Mouse (Mus musculus) kidney, postnatal 10 days (tissue): ENCODE results near the gene Mgrn1.

Experiments used
- DNase-seq: peaks from one replicate; pipeline ENCODE4 v3.0.0; 2021; ENCODE audit warnings: mixed read lengths

Gene Mgrn1

DNA sequence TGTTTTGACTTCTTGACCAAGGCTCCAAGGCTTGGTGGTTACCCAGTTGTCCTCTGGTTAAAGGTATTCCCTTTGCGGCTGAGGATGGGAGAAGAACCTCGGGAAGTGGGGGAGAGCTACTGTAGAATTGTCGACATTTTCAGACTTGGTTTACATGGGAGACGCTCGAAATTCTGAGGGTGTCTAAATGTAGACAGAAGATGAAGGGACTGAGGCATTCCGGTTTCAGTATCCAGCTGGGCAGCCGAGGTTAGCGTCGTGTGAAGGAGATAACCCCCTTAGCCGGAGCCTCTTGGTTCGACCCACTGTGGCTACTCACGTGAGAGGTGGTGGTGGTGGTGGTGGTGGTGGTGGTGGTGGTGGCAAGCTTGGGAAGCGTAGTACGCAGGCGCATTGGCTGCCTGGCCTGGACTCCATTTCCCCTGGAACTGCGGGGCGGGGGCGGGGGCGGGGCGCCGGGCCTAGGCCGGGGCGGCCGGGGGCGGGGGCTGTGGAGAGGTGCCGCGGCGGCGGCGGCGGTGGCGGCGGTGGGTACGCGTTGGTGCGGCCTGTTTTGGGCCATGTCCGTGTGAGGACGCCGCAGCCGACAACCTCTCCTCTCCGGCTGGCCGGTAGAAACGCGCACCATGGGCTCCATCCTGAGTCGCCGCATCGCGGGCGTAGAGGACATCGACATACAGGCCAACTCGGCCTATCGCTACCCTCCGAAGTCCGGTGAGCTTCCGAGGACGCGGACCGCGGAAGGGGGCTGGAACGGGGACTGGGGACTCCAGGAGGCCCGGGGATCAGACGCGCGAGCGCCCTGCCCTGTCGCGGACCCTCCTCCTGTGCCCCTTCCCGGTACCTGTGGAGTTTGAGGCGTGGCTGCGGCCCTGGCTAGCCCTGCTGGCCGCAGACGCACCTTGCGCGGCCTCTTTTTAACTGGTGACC, at the start of gene Mgrn1:
Gene Mgrn1 (plus strand): TSS at position 490 of the 930 bp plus-strand sequence.
- DNase-seq: peak; percentile 95

DNA sequence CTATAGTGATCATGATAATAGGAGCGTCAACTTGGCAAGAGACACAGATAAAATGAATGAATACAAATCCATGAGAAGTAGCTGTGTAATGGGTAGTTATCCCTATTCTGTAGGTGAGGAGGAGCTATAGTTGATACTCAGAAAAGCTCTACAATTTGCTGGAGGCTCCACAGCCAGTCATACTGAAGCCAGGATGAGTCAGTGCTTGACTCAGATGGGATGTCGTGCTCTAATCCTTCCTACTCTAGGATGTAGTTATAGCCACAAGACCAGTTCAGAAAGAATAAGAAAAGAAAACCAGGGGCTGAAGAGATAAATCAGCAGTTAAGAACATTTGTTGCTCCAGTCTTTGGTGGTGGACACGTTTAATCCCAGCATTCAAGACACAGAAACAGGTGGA, 48.4 kb upstream of the Mgrn1 start:
- no peak for DNase-seq

- no peak for DNase-seq
Measured at GRCm38 (mm10) chr16:4839552-4839951, 46.5 kb upstream of the Mgrn1 start.

DNA sequence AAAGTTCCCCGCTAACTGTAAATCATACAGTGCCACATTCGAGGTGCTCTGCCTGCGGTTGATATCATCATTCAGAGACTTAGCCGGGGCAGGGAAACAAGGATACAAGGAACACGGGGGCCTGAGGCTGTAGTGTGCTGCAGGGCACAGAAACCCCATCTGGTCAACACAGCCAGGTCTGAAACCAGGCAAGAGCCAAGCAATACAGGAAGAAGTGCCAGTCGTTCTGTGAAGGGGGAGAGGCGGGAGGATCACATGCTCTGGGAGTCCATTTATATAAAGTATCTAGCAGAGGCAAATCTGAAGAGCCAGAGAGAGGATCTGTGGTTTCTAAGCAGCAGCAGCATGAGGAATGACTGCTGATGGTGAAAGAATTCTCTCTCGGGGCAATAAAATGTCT, 45.8 kb upstream of the Mgrn1 start:
- no peak for DNase-seq

GRCm38 (mm10) chr16:4847041-4847440, 39.0 kb upstream of the Mgrn1 start:
- no peak for DNase-seq

GRCm38 (mm10) chr16:4848090-4848489, 38.0 kb upstream of the Mgrn1 start:
- no peak for DNase-seq

DNA sequence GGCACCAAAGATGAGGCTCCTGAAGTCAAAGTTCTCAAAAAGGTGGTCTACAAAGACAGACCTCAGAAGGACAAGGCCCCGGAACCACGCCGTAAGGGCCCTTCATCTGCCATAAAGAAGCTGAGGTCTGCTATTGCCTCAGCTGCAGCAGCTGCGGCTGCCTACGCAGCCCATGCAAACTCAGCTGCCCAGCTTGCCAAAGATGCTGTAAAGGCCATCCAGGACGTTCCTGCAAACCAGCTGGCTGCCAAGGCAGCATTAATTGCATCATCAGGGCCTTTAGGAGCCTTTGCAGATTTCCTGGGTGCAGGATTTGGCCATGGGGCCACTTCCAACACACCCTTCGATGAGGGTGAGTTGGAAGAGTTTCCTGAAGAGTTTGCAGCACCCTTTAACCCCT, 35.7 kb upstream of the Mgrn1 start:
- no peak for DNase-seq

GRCm38 (mm10) chr16:4850938-4851628, 35.0 kb upstream of the Mgrn1 start:
- no peak for DNase-seq

DNA sequence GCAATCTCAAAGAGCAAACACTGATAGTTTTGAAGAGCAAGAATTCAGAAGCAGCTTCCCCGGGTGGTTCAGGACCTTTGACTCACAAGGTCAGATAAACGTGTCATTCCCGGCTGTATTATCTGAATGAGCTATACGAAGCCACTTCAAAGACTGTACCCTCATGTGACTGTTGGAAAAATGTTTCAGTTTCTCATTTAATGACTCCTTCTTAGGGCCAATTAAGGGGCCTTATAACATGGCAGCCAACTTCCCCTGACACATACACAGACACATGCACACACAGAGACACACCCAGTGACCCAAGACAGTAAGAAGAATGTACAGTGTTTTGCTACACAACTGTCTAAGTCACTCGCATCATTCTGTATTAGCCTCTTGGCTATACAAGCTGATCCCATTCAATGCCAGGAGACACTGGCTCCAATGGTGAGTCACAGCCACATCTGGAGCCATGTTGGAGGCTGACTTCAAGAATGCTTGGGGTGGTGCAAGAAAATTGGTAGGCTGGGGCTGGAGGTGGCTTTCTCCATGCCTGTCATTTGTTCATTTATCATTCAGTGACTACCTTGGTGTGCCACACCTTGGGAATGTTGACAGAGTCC, 30.9 kb upstream of the Mgrn1 start:
- DNase-seq: no peak

GRCm38 (mm10) chr16:4861392-4861791, 24.7 kb upstream of the Mgrn1 start:
- peak; percentile 58 for DNase-seq

- DNase-seq: peak; percentile 85
Measured at GRCm38 (mm10) chr16:4862863-4863483, 23.1 kb upstream of the Mgrn1 start.

- DNase-seq: no peak
Measured at GRCm38 (mm10) chr16:4863742-4864141, 22.3 kb upstream of the Mgrn1 start.

GRCm38 (mm10) chr16:4866101-4866695, 19.9 kb upstream of the Mgrn1 start:
- peak; percentile 74 for DNase-seq

GRCm38 (mm10) chr16:4870490-4870889, 15.6 kb upstream of the Mgrn1 start:
- no peak for DNase-seq

DNA sequence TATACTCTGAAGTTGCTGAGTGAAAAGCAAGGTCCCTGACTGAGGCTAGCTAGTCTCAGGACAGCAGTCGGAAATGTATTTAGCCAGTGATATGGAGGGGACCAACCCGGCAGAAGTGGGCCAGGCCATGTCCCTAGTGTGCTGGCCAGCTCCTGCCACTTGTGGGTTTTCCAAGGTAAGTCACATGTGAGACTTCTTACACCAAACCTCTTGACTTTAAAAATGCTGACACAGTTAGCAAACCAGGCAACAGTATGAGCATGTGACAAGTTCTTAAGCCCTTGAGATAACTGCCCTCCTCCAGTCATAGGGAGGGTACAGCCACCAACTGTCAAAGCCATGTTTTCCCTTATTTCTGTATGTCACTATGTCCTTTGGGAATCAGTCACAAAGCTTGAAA, 14.1 kb upstream of the Mgrn1 start:
- DNase-seq: no peak

GRCm38 (mm10) chr16:4875198-4876032, 10.6 kb upstream of the Mgrn1 start:
- no peak for DNase-seq

DNA sequence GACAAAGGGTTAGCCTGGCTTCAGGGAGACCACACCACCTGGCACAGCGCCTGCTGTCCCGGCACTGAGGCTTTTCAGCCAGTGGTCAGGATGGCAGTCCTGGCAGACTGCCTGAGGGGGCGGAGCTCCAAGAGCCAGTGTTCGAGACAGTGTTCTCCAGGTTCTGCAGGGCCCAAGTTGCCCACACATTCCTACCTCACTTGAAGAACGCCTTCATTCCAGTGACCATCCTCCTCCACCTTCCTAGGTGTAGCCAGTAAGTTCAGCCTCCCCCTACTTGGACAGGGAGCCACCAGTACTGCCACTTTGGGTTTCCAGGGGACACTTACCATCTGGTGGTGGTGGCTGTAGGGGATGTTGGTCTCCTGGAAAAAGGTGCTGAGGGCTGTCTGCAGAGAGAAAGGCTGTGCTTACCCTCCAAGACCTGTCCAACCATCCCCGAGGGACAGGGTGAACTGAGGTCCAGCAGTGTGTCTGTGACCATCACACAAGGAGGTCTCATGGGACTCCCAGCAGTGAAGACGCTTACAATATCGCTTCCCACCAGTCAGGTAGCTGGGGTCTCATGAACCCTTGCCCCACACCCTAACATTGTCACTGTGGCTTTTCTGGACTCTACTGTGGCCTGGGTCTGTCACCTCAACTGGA, 9.9 kb upstream of the Mgrn1 start:
- peak; percentile 89 for DNase-seq

DNA sequence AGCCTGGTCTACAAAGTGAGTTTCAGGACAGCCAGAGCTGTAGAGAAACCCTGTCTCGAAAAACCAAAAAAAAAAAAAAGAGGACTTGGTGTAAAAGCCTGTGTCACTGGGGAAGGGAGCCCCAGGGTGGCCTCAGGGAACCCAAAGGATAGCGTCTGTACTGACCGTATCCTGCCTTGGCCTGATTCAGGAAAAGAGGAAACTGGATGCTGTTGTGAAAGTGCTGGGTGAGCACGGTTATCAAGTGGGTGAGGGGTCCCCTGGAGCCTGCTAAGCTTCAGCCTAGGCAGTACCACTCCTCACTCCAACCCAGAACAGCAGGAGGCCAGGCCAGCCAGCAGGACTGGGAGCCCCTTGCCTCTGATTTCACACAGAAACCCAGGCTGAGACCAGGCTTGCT, 8.9 kb upstream of the Mgrn1 start:
- no peak for DNase-seq

DNA sequence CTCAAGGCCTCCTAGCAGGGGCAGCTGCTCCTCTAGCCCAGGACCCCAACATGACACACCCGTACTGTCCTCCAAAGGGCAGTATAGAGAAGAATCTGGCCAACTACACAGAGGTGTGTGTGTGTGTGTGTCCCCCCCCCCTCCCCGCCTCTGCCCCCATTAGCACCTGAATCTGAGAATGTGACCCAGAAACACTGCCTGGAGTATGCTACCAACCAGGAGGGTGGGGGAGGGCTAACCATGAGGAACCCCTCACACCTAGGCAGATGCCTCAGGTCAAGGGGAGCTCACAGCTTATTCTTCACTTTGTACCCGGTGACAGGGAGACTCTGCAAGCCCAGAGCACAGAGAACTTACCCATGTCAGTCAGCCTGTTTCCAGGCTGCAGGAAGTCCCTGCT, 8.3 kb upstream of the Mgrn1 start:
- no peak for DNase-seq

GRCm38 (mm10) chr16:4878192-4878885, 7.7 kb upstream of the Mgrn1 start:
- DNase-seq: peak; percentile 66
